Mouse (Mus musculus) small intestine, adult 2 months (tissue): ENCODE measurements around the gene Sgpp2.

ENCODE experiments used
- CTCF ChIP-seq: fragments of 200-500 bp; IDR thresholded peaks from 2 replicates; pipeline ENCODE4 v1.5.1; 2012; ENCODE audit warnings: low read depth, mild to moderate bottlenecking, control low read depth, inconsistent platforms, low read length, moderate library complexity, mixed read lengths; ENCODE audit not compliant: insufficient replicate concordance, insufficient read length; ENCODE audit errors: extremely low read depth
- POLR2A ChIP-seq: fragments of 200-500 bp; IDR thresholded peaks from 2 replicates; pipeline ENCODE4 v1.6.1; 2012; ENCODE audit warnings: low read depth, mild to moderate bottlenecking, control low read depth, inconsistent platforms, low read length, moderate library complexity

DNA sequence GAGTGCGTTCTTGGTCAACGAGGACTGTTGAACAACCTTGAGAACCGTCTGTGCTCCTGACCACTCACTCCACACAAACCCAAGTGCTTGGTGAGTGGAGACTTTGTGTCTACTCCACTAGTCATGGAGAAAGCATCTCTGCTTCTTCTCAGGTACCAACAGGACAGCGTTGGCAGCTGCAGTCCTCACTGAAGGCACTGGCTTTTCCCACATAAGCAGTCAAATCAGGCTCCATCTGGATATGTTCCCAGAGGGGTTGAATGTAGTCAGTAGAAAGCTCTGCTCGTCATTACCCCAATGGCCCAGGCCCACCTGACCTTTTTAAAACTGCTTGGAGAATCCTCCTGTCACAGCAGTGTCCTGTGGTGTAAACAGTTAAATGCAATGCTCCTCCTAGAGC is 104.3 kb downstream of the Sgpp2 start:
- TF ChIP-seq POLR2A (no peak), CTCF (no peak)
